ENCODE assay signal across 8 mouse cellular contexts in genomic region chr1:178368548-178369271, GRCm38 (mm10). TPM values are rescaled to one million over a fixed set of nuclear protein-coding genes. Genes with fewer than 3 reads are reported as not detected.
A peak's percentile ranks its signal among the peaks of the same experiment; 100 is the strongest.
DNase-seq lines count a peak whose midpoint lies in the region; ATAC-seq and TF ChIP-seq lines count a peak whose summit lies in the region.

No protein-coding gene starts in this region.

- TF ChIP-seq EP300 in ES-Bruce4 (IDR thresholded peaks at IDR 0.05; ENCODE audit: insufficient read depth, low read depth, low read length): 0 out of 2 replicates have a peak, but pooled peaks have one; percentile 18
- no peak for TF ChIP-seq EP300 in liver, postnatal 0 days (IDR thresholded peaks at IDR 0.05; ENCODE audit: low read depth)

- H3K9me3 ChIP-seq in ES-Bruce4 (replicated peaks; ENCODE audit: control insufficient read depth, insufficient read depth, low read length, poor library complexity, severe bottlenecking): no peaks in the 10 kb centered on the region
- no peaks in the 10 kb centered on the region for H3K9me3 ChIP-seq in forebrain, embryonic 13.5 days (replicated peaks)
- H3K9me3 ChIP-seq in liver, postnatal 0 days (ENCODE audit: low read length): no peaks in the 10 kb centered on the region
- H3K9me3 ChIP-seq in neural tube, embryonic 14.5 days (ENCODE audit: control insufficient read depth, low read length): no peaks in the 10 kb centered on the region

- H3K36me3 ChIP-seq in ES-Bruce4 (ENCODE audit: control insufficient read depth, insufficient read depth, low read length, poor library complexity, severe bottlenecking): no peaks in the 10 kb centered on the region
- no peaks in the 10 kb centered on the region for H3K36me3 ChIP-seq in forebrain, embryonic 13.5 days (ENCODE audit: poor library complexity, severe bottlenecking)
- H3K36me3 ChIP-seq in liver, postnatal 0 days (replicated peaks; ENCODE audit: insufficient read depth, low read length): no peaks in the 10 kb centered on the region
- no peaks in the 10 kb centered on the region for H3K36me3 ChIP-seq in neural tube, embryonic 14.5 days (ENCODE audit: control insufficient read depth, insufficient read depth, low read length)

- H3K4me2 ChIP-seq in forebrain, embryonic 13.5 days: peak overlapping the region; percentile 71
- peak overlapping the region; percentile 78 for H3K4me2 ChIP-seq in liver, postnatal 0 days (ENCODE audit: low read depth, low read length)
- H3K4me2 ChIP-seq in neural tube, embryonic 14.5 days (ENCODE audit: low read depth, low read length): peak overlapping the region; percentile 89

- H3K27ac ChIP-seq in ES-Bruce4 (ENCODE audit: insufficient read depth, low read length): peak overlapping the region; percentile 59
- peak overlapping the region; percentile 81 for H3K27ac ChIP-seq in forebrain, embryonic 13.5 days
- peak overlapping the region; percentile 94 for H3K27ac ChIP-seq in liver, postnatal 0 days (ENCODE audit: low read depth)
- peak overlapping the region; percentile 81 for H3K27ac ChIP-seq in neural tube, embryonic 14.5 days (ENCODE audit: low read depth, low read length)

- intact Hi-C loops in heart, postnatal 10 days (cut with DNase I): loop anchor here (1.0 to 5.0 kb wide), 4 partner anchors 30 to 79 kb away; partner anchors contain the start of genes Cox20 and Efcab2

- peak; percentile 95 for ATAC-seq in cerebellum, adult (ENCODE audit: insufficient number of reproducible peaks, low FRiP score, low TSS enrichment)
- peak; percentile 98 for ATAC-seq in forebrain, embryonic 13.5 days
- ATAC-seq in liver, postnatal 0 days: peak; percentile 98
- peak; percentile 97 for ATAC-seq in neural tube, embryonic 14.5 days (ENCODE audit: low read depth)

- H3K4me1 ChIP-seq in ES-Bruce4 (ENCODE audit: control insufficient read depth, insufficient read depth, low read length): no peaks in the 10 kb centered on the region
- peaks cover 9% of the 10 kb centered on the region; the same call in 1 of the 2 replicates for H3K4me1 ChIP-seq in forebrain, embryonic 13.5 days
- H3K4me1 ChIP-seq in liver, postnatal 0 days (ENCODE audit: insufficient read depth): peaks cover 15% of the 10 kb centered on the region
- H3K4me1 ChIP-seq in neural tube, embryonic 14.5 days (ENCODE audit: control insufficient read depth, insufficient read depth, low read length): 0 out of 2 replicates have a peak, but pooled peaks cover 3% of the 10 kb centered on the region

- WGBS in forebrain, embryonic 13.5 days: 3% methylated on average over 36 of the region's 36 CpGs
- 2% methylated on average over 36 of the region's 36 CpGs for WGBS in large intestine, adult 2 months
- WGBS in liver, postnatal 0 days (ENCODE audit: insufficient replicate concordance): 5% methylated on average over 33 of the region's 36 CpGs
- WGBS in neural tube, embryonic 14.5 days: 2% methylated on average over 36 of the region's 36 CpGs

- no peaks in the 10 kb centered on the region for H3K27me3 ChIP-seq in ES-Bruce4 (ENCODE audit: control insufficient read depth, insufficient read depth, low read length, poor library complexity, severe bottlenecking)
- H3K27me3 ChIP-seq in forebrain, embryonic 13.5 days: no peaks in the 10 kb centered on the region
- no peaks in the 10 kb centered on the region for H3K27me3 ChIP-seq in liver, postnatal 0 days (ENCODE audit: insufficient read depth, low read length)
- H3K27me3 ChIP-seq in neural tube, embryonic 14.5 days (ENCODE audit: control insufficient read depth, insufficient read depth, low read length): no peaks in the 10 kb centered on the region

- H3K4me3 ChIP-seq in ES-Bruce4 (ENCODE audit: low read depth, low read length): peak overlapping the region; percentile 75
- peak overlapping the region; percentile 49 for H3K4me3 ChIP-seq in forebrain, embryonic 13.5 days
- H3K4me3 ChIP-seq in liver, postnatal 0 days (ENCODE audit: low read depth, low read length): peak overlapping the region; percentile 56
- H3K4me3 ChIP-seq in neural tube, embryonic 14.5 days (ENCODE audit: low read depth, low read length): peak overlapping the region; percentile 45

- peak; percentile 94 to 95 for DNase-seq in heart, postnatal 10 days
- DNase-seq in large intestine, adult 2 months (ENCODE audit: low read depth, low spot score): peak; percentile 70
- peak; percentile 92 for DNase-seq in liver, postnatal 0 days
- DNase-seq in testis, postnatal 10 days (ENCODE audit: low spot score): peak; percentile 89

- no peak for TF ChIP-seq CTCF in ES-Bruce4 (IDR thresholded peaks at IDR 0.05; ENCODE audit: low read depth, low read length)
- no peak for TF ChIP-seq CTCF in liver, postnatal 0 days (IDR thresholded peaks at IDR 0.05; ENCODE audit: low read depth)

- peak overlapping the region; percentile 61 for H3K9ac ChIP-seq in ES-Bruce4 (ENCODE audit: low read depth, poor library complexity, severe bottlenecking)
- H3K9ac ChIP-seq in forebrain, embryonic 13.5 days: peak overlapping the region; percentile 69
- H3K9ac ChIP-seq in liver, postnatal 0 days (replicated peaks): peak overlapping the region; percentile 68
- peak overlapping the region; percentile 58 for H3K9ac ChIP-seq in neural tube, embryonic 14.5 days (replicated peaks; ENCODE audit: low read depth, low read length)

- no peak for TF ChIP-seq POLR2A in ES-Bruce4 (IDR thresholded peaks at IDR 0.05; ENCODE audit: insufficient read depth, low read length)

RNA-seq across cellular contexts. Expression of gene Hnrnpu, which starts 31.1 kb away (rescaled TPM):
- polyA plus RNA-seq in ES-Bruce4 (2011; ENCODE audit: insufficient read depth, insufficient read length, low read depth, missing spikeins): 1,120 and 1,155 TPM in 2 replicates
- polyA plus RNA-seq in forebrain, embryonic 13.5 days (2015; fragmentation: Nextera tagmentation; extraction: Ambion mirVana): 334 and 374 TPM in 2 replicates
- total RNA-seq in heart, postnatal 10 days (2021): 100 to 1,000 TPM; 258 to 270 TPM
- 34.2 and 43.2 TPM in 2 replicates for polyA plus RNA-seq in large intestine, adult 2 months (2012; rRNA removed)
- polyA plus RNA-seq in liver, postnatal 0 days (2015; fragmentation: Nextera tagmentation; extraction: Ambion mirVana): 106 and 132 TPM in 2 replicates
- 267 and 325 TPM in 2 replicates for polyA plus RNA-seq in neural tube, embryonic 14.5 days (2014; fragmentation: Nextera tagmentation; extraction: Ambion mirVana)

RNA-seq across cellular contexts. Expression of gene Efcab2, which starts 37.2 kb away (rescaled TPM):
- polyA plus RNA-seq in ES-Bruce4 (2011; ENCODE audit: insufficient read depth, insufficient read length, low read depth, missing spikeins): 5.6 and 9.0 TPM in 2 replicates
- 7.4 and 8.1 TPM in 2 replicates for polyA plus RNA-seq in forebrain, embryonic 13.5 days (2015; fragmentation: Nextera tagmentation; extraction: Ambion mirVana)
- total RNA-seq in heart, postnatal 10 days (2021): 10 to 100 TPM; 25.3 to 27.8 TPM
- polyA plus RNA-seq in large intestine, adult 2 months (2012; rRNA removed): 0.19 and 0.25 TPM in 2 replicates
- 2.0 and 2.3 TPM in 2 replicates for polyA plus RNA-seq in liver, postnatal 0 days (2015; fragmentation: Nextera tagmentation; extraction: Ambion mirVana)
- polyA plus RNA-seq in neural tube, embryonic 14.5 days (2014; fragmentation: Nextera tagmentation; extraction: Ambion mirVana): 7.4 and 10.6 TPM in 2 replicates

RNA-seq across cellular contexts. Expression of gene Cox20, which starts 49.8 kb away (rescaled TPM):
- 26.5 and 27.7 TPM in 2 replicates for polyA plus RNA-seq in ES-Bruce4 (2011; ENCODE audit: insufficient read depth, insufficient read length, low read depth, missing spikeins)
- polyA plus RNA-seq in forebrain, embryonic 13.5 days (2015; fragmentation: Nextera tagmentation; extraction: Ambion mirVana): 146 and 191 TPM in 2 replicates
- 100 to 1,000 TPM; 128 to 134 TPM for total RNA-seq in heart, postnatal 10 days (2021)
- 23.3 and 25.1 TPM in 2 replicates for polyA plus RNA-seq in large intestine, adult 2 months (2012; rRNA removed)
- 98.3 and 109 TPM in 2 replicates for polyA plus RNA-seq in liver, postnatal 0 days (2015; fragmentation: Nextera tagmentation; extraction: Ambion mirVana)
- 105 and 107 TPM in 2 replicates for polyA plus RNA-seq in neural tube, embryonic 14.5 days (2014; fragmentation: Nextera tagmentation; extraction: Ambion mirVana)

Comparison
In these comparisons a context has a peak if more than half of its experiments do, and no peak if none do; other contexts are left out.
1. Peak in every context shown above with its lines: DNase-seq, ATAC-seq, H3K4me3 ChIP-seq and H3K27ac ChIP-seq.